Mouse (Mus musculus): ENCODE measurements around the gene Naaladl1. TPM values are rescaled to one million over a fixed set of nuclear protein-coding genes. Genes with fewer than 3 reads are reported as not detected.
A peak's percentile ranks its signal among the peaks of the same experiment; 100 is the strongest.

Gene Naaladl1
- total and polyA plus RNA-seq, 2 experiments from 2014 or later = 0.36 to 0.89 TPM

DNA sequence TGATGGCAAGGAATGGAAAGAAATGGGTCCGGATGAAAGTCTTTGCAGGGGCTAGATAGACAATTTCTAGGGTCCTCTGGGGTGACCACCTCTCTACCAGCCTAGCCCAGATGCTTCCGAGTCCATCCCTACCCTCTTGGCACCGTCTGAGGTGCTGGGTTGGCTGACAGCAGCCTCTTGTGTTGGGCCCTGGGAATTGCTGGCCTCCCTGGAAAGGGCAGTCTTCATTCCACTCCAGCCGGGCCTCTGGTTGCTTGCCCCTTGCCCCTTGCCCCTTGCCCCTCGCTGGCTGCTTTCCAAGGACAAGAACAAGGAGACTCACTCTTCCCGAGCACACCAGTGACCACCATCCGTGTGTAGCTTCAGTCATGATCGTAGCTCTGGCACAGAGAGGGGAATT is 50.8 kb downstream of the Naaladl1 start:
- Histone ChIP-seq H3K9ac (replicated peaks; ENCODE audit: low read length) (no peak overlapping the region), H3K4me3 (ENCODE audit: low read length) (no peak overlapping the region), H3K9me3 (ENCODE audit: low read length) (no peaks in the 10 kb centered on the region), H3K27me3 (ENCODE audit: insufficient read depth, low read length) (no peaks in the 10 kb centered on the region), H3K27ac (no peak overlapping the region), H3K4me1 (ENCODE audit: insufficient read depth, low read length) (no peaks in the 10 kb centered on the region), H3K36me3 (ENCODE audit: insufficient read depth, low read length) (no peaks in the 10 kb centered on the region), H3K4me2 (ENCODE audit: low read depth, low read length) (no peak overlapping the region)
- ATAC-seq (no peak), DNase-seq (ENCODE audit: low spot score) (no peak)
- TF ChIP-seq CTCF (IDR thresholded peaks at IDR 0.05; ENCODE audit: low read depth) = peak; percentile 25
- WGBS = 60% methylated on average over 8 of the region's 8 CpGs

DNA sequence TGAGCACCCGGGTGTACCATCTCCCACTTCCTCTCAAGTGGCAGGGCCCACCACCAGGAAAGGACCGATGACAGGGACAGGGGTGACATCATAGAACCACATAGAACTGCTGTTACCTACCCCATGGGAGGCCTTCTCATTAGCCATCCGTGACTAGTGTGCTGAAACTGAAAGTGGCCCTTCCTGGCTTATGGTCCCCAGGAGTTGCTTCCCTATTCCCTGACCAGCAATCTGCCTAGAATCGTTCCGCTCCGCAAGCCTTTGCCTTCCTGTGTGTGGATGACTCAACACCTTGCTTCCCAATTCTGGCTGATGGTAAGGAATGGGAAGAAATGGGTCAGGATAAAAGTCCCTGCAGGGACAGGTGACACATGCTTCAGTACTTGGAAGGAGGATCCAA is 51.6 kb downstream of the Naaladl1 start:
- H3K27ac ChIP-seq = no peak overlapping the region
- ATAC-seq (0 out of 2 replicates have a peak, but pooled peaks have one; percentile 38), DNase-seq (ENCODE audit: low spot score) (no peak)
- no peaks in the 10 kb centered on the region for H3K4me1 ChIP-seq (ENCODE audit: insufficient read depth, low read length)
- no peaks in the 10 kb centered on the region for H3K9me3 ChIP-seq (ENCODE audit: low read length)
- H3K9ac ChIP-seq (replicated peaks; ENCODE audit: low read length) = no peak overlapping the region
- H3K4me2 ChIP-seq (ENCODE audit: low read depth, low read length) = no peak overlapping the region
- H3K36me3 ChIP-seq (ENCODE audit: insufficient read depth, low read length) = no peaks in the 10 kb centered on the region
- H3K27me3 ChIP-seq (ENCODE audit: insufficient read depth, low read length) = no peaks in the 10 kb centered on the region
- WGBS = 75% methylated on average over 6 of the region's 6 CpGs
- H3K4me3 ChIP-seq (ENCODE audit: low read length) = no peak overlapping the region
- no peak for TF ChIP-seq CTCF (IDR thresholded peaks at IDR 0.05; ENCODE audit: low read depth)

DNA sequence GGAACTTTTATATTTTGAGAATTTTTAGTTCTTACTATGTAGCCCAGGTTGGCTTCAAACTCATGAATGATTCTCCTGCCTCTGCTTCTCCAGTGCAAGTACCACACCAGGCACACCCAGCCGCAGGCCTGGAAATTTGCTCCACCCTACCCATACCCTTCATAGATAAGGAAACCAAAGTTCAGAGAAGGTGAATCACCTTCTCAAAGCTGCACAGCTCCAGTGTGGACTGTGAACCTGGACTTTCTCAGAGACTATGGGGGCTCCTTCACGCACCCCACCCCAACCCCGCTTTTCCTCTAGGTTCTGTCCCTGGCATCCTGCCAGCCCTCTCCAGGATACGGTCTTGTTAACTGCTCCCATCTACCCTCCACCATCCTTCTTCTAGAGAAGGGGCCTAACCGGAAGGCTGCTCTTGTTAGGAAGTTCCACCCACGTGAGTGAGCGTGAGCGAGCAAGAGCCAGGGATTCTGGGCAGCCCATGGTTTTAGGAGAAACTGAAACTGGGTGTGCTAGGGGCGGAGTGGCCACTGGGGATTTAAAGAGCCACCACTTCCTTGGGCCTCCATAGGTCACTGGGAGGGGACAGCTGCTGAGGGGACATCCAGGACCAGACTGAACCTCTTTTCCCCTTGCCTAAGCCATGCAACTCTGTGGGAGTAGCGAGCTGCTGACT is 58.4 kb downstream of the Naaladl1 start:
- WGBS = 72% methylated on average over 10 of the region's 10 CpGs

More for the DNA sequence above, 58.4 kb downstream of the Naaladl1 start:
- Histone ChIP-seq H3K4me2 (ENCODE audit: low read depth, low read length) (no peak overlapping the region), H3K27ac (no peak overlapping the region), H3K9me3 (ENCODE audit: low read length) (no peaks in the 10 kb centered on the region), H3K27me3 (ENCODE audit: insufficient read depth, low read length) (no peaks in the 10 kb centered on the region), H3K9ac (replicated peaks; ENCODE audit: low read length) (no peak overlapping the region), H3K36me3 (ENCODE audit: insufficient read depth, low read length) (no peaks in the 10 kb centered on the region), H3K4me1 (ENCODE audit: insufficient read depth, low read length) (no peaks in the 10 kb centered on the region), H3K4me3 (ENCODE audit: low read length) (no peak overlapping the region)
- TF ChIP-seq CTCF (IDR thresholded peaks at IDR 0.05; ENCODE audit: low read depth) = no peak
- DNase-seq (ENCODE audit: low spot score) (no peak), ATAC-seq (no peak)

Other genes starting within 250 kb of the Naaladl1 start
Only the 30 nearest of the 31 such genes appear.
- 19.8 and 43.2 TPM in 2 replicates for gene Frmd8, start 230.5 kb upstream of the Naaladl1 start, total RNA-seq (2014; rRNA removed)
- 12.5 and 13.7 TPM in 2 replicates for gene Frmd8, start 230.5 kb upstream of the Naaladl1 start, polyA plus RNA-seq (2015; fragmentation: Nextera tagmentation; extraction: Ambion mirVana)
- gene Slc25a45, start 228.0 kb upstream of the Naaladl1 start, total RNA-seq (2014; rRNA removed) = 2.1 and 6.0 TPM in 2 replicates
- 1.8 and 2.8 TPM in 2 replicates for gene Slc25a45, start 228.0 kb upstream of the Naaladl1 start, polyA plus RNA-seq (2015; fragmentation: Nextera tagmentation; extraction: Ambion mirVana)
- gene Tigd3, start 211.6 kb upstream of the Naaladl1 start, total RNA-seq (2014; rRNA removed) = 7.5 and 10.1 TPM in 2 replicates
- gene Tigd3, start 211.6 kb upstream of the Naaladl1 start, polyA plus RNA-seq (2015; fragmentation: Nextera tagmentation; extraction: Ambion mirVana) = 7.1 and 7.5 TPM in 2 replicates
- gene Dpf2, start 192.8 kb upstream of the Naaladl1 start, total RNA-seq (2014; rRNA removed) = 61.7 and 77.4 TPM in 2 replicates
- 69.5 and 70.2 TPM in 2 replicates for gene Dpf2, start 192.8 kb upstream of the Naaladl1 start, polyA plus RNA-seq (2015; fragmentation: Nextera tagmentation; extraction: Ambion mirVana)
- gene Cdc42ep2, start 181.0 kb upstream of the Naaladl1 start, total RNA-seq (2014; rRNA removed) = 22.0 and 28.0 TPM in 2 replicates
- gene Cdc42ep2, start 181.0 kb upstream of the Naaladl1 start, polyA plus RNA-seq (2015; fragmentation: Nextera tagmentation; extraction: Ambion mirVana) = 17.4 and 18.0 TPM in 2 replicates
- gene Pola2, start 141.6 kb upstream of the Naaladl1 start, total RNA-seq (2014; rRNA removed) = 23.4 and 28.9 TPM in 2 replicates
- gene Pola2, start 141.6 kb upstream of the Naaladl1 start, polyA plus RNA-seq (2015; fragmentation: Nextera tagmentation; extraction: Ambion mirVana) = 19.5 and 21.5 TPM in 2 replicates
- gene Slc22a20, start 119.6 kb upstream of the Naaladl1 start, total RNA-seq (2014; rRNA removed) = not detected in 2 replicates
- gene Slc22a20, start 119.6 kb upstream of the Naaladl1 start, polyA plus RNA-seq (2015; fragmentation: Nextera tagmentation; extraction: Ambion mirVana) = not detected in 2 replicates
- gene Capn1, start 89.9 kb upstream of the Naaladl1 start, total RNA-seq (2014; rRNA removed) = 13.6 and 15.7 TPM in 2 replicates
- 4.6 and 4.8 TPM in 2 replicates for gene Capn1, start 89.9 kb upstream of the Naaladl1 start, polyA plus RNA-seq (2015; fragmentation: Nextera tagmentation; extraction: Ambion mirVana)
- gene Syvn1, start 59.2 kb upstream of the Naaladl1 start, total RNA-seq (2014; rRNA removed) = 27.6 and 34.1 TPM in 2 replicates
- 26.8 and 29.8 TPM in 2 replicates for gene Syvn1, start 59.2 kb upstream of the Naaladl1 start, polyA plus RNA-seq (2015; fragmentation: Nextera tagmentation; extraction: Ambion mirVana)
- 34.4 and 36.2 TPM in 2 replicates for gene Mrpl49, start 48.0 kb upstream of the Naaladl1 start, total RNA-seq (2014; rRNA removed)
- 52.4 and 54.9 TPM in 2 replicates for gene Mrpl49, start 48.0 kb upstream of the Naaladl1 start, polyA plus RNA-seq (2015; fragmentation: Nextera tagmentation; extraction: Ambion mirVana)
- gene Fau, start 47.9 kb upstream of the Naaladl1 start, total RNA-seq (2014; rRNA removed) = 558 and 787 TPM in 2 replicates
- gene Fau, start 47.9 kb upstream of the Naaladl1 start, polyA plus RNA-seq (2015; fragmentation: Nextera tagmentation; extraction: Ambion mirVana) = 668 TPM in 2 replicates
- gene Znhit2, start 44.6 kb upstream of the Naaladl1 start, total RNA-seq (2014; rRNA removed) = 76.0 and 97.3 TPM in 2 replicates
- gene Znhit2, start 44.6 kb upstream of the Naaladl1 start, polyA plus RNA-seq (2015; fragmentation: Nextera tagmentation; extraction: Ambion mirVana) = 43.2 and 46.3 TPM in 2 replicates
- 122 and 123 TPM in 2 replicates for gene Tm7sf2, start 37.4 kb upstream of the Naaladl1 start, total RNA-seq (2014; rRNA removed)
- 57.7 and 64.2 TPM in 2 replicates for gene Tm7sf2, start 37.4 kb upstream of the Naaladl1 start, polyA plus RNA-seq (2015; fragmentation: Nextera tagmentation; extraction: Ambion mirVana)
- 100.0 and 102 TPM in 2 replicates for gene Vps51, start 28.6 kb upstream of the Naaladl1 start, total RNA-seq (2014; rRNA removed)
- 91.2 and 92.2 TPM in 2 replicates for gene Vps51, start 28.6 kb upstream of the Naaladl1 start, polyA plus RNA-seq (2015; fragmentation: Nextera tagmentation; extraction: Ambion mirVana)
- not detected in 2 replicates for gene Tmem262, start 25.7 kb upstream of the Naaladl1 start, total RNA-seq (2014; rRNA removed)
- not detected in 2 replicates for gene Tmem262, start 25.7 kb upstream of the Naaladl1 start, polyA plus RNA-seq (2015; fragmentation: Nextera tagmentation; extraction: Ambion mirVana)
- 0.37 and 0.86 TPM in 2 replicates for gene Gm28374, start 23.5 kb upstream of the Naaladl1 start, total RNA-seq (2014; rRNA removed)
- 0.24 and 1.1 TPM in 2 replicates for gene Gm28374, start 23.5 kb upstream of the Naaladl1 start, polyA plus RNA-seq (2015; fragmentation: Nextera tagmentation; extraction: Ambion mirVana)
- gene Zfpl1, start 20.8 kb upstream of the Naaladl1 start, total RNA-seq (2014; rRNA removed) = 76.9 and 88.2 TPM in 2 replicates
- 83.9 and 88.2 TPM in 2 replicates for gene Zfpl1, start 20.8 kb upstream of the Naaladl1 start, polyA plus RNA-seq (2015; fragmentation: Nextera tagmentation; extraction: Ambion mirVana)
- gene Cdca5, start 20.8 kb upstream of the Naaladl1 start, total RNA-seq (2014; rRNA removed) = 6.3 and 7.4 TPM in 2 replicates
- 6.1 and 7.4 TPM in 2 replicates for gene Cdca5, start 20.8 kb upstream of the Naaladl1 start, polyA plus RNA-seq (2015; fragmentation: Nextera tagmentation; extraction: Ambion mirVana)
- gene AC131692.1, start 11.4 kb upstream of the Naaladl1 start, total RNA-seq (2014; rRNA removed) = not detected in 2 replicates
- gene AC131692.1, start 11.4 kb upstream of the Naaladl1 start, polyA plus RNA-seq (2015; fragmentation: Nextera tagmentation; extraction: Ambion mirVana) = not detected in 2 replicates
- 91.0 and 91.5 TPM in 2 replicates for gene Sac3d1, start 12.9 kb downstream of the Naaladl1 start, total RNA-seq (2014; rRNA removed)
- gene Sac3d1, start 12.9 kb downstream of the Naaladl1 start, polyA plus RNA-seq (2015; fragmentation: Nextera tagmentation; extraction: Ambion mirVana) = 50.5 and 51.9 TPM in 2 replicates
- gene Snx15, start 22.5 kb downstream of the Naaladl1 start, total RNA-seq (2014; rRNA removed) = 71.4 and 84.4 TPM in 2 replicates
- 60.9 and 62.7 TPM in 2 replicates for gene Snx15, start 22.5 kb downstream of the Naaladl1 start, polyA plus RNA-seq (2015; fragmentation: Nextera tagmentation; extraction: Ambion mirVana)
- gene Batf2, start 35.2 kb downstream of the Naaladl1 start, total RNA-seq (2014; rRNA removed) = not detected in 2 replicates
- gene Batf2, start 35.2 kb downstream of the Naaladl1 start, polyA plus RNA-seq (2015; fragmentation: Nextera tagmentation; extraction: Ambion mirVana) = 0.21 and 0.23 TPM in 2 replicates
- gene Arl2, start 35.8 kb downstream of the Naaladl1 start, total RNA-seq (2014; rRNA removed) = 112 and 123 TPM in 2 replicates
- 151 and 155 TPM in 2 replicates for gene Arl2, start 35.8 kb downstream of the Naaladl1 start, polyA plus RNA-seq (2015; fragmentation: Nextera tagmentation; extraction: Ambion mirVana)
- gene Majin, start 78.6 kb downstream of the Naaladl1 start, total RNA-seq (2014; rRNA removed) = not detected in 2 replicates
- 0.24 TPM in 1 of 2 replicates, not detected in the other for gene Majin, start 78.6 kb downstream of the Naaladl1 start, polyA plus RNA-seq (2015; fragmentation: Nextera tagmentation; extraction: Ambion mirVana)
- gene Gpha2, start 120.6 kb downstream of the Naaladl1 start, total RNA-seq (2014; rRNA removed) = not detected in 2 replicates
- 0.39 and 0.60 TPM in 2 replicates for gene Gpha2, start 120.6 kb downstream of the Naaladl1 start, polyA plus RNA-seq (2015; fragmentation: Nextera tagmentation; extraction: Ambion mirVana)
- gene Ppp2r5b, start 130.1 kb downstream of the Naaladl1 start, total RNA-seq (2014; rRNA removed) = 272 and 321 TPM in 2 replicates
- 149 and 160 TPM in 2 replicates for gene Ppp2r5b, start 130.1 kb downstream of the Naaladl1 start, polyA plus RNA-seq (2015; fragmentation: Nextera tagmentation; extraction: Ambion mirVana)
- gene Atg2a, start 135.9 kb downstream of the Naaladl1 start, total RNA-seq (2014; rRNA removed) = 38.7 and 43.4 TPM in 2 replicates
- gene Atg2a, start 135.9 kb downstream of the Naaladl1 start, polyA plus RNA-seq (2015; fragmentation: Nextera tagmentation; extraction: Ambion mirVana) = 7.6 and 8.9 TPM in 2 replicates
- 127 and 135 TPM in 2 replicates for gene Ehd1, start 170.9 kb downstream of the Naaladl1 start, total RNA-seq (2014; rRNA removed)
- 76.5 and 77.5 TPM in 2 replicates for gene Ehd1, start 170.9 kb downstream of the Naaladl1 start, polyA plus RNA-seq (2015; fragmentation: Nextera tagmentation; extraction: Ambion mirVana)
- gene Cdc42bpg, start 200.7 kb downstream of the Naaladl1 start, total RNA-seq (2014; rRNA removed) = 3.1 and 6.0 TPM in 2 replicates
- 0.29 and 0.33 TPM in 2 replicates for gene Cdc42bpg, start 200.7 kb downstream of the Naaladl1 start, polyA plus RNA-seq (2015; fragmentation: Nextera tagmentation; extraction: Ambion mirVana)
- gene Men1, start 229.2 kb downstream of the Naaladl1 start, total RNA-seq (2014; rRNA removed) = 69.6 and 93.4 TPM in 2 replicates
- gene Men1, start 229.2 kb downstream of the Naaladl1 start, polyA plus RNA-seq (2015; fragmentation: Nextera tagmentation; extraction: Ambion mirVana) = 57.8 and 59.5 TPM in 2 replicates